Mouse (Mus musculus) myocyte (in vitro differentiated cells): ENCODE results near the gene Egfl7.

Source experiments
- E2F4 ChIP-seq: IDR thresholded peaks from one replicate; pipeline ENCODE4 v1.6.1; 2011; ENCODE audit warnings: mild to moderate bottlenecking, control low read depth, moderate library complexity; ENCODE audit not compliant: insufficient read depth
- MAX ChIP-seq: IDR thresholded peaks from one replicate; pipeline ENCODE4 v1.6.1; 2011; ENCODE audit warnings: low read depth, mild to moderate bottlenecking, control low read depth
- MYOG ChIP-seq, 3 experiments: IDR thresholded peaks; one replicate each; pipeline ENCODE4 v1.6.1; 2011; ENCODE audit warnings: control low read depth in 2 of 3, low read depth in 2 of 3, mild to moderate bottlenecking in 2 of 3; ENCODE audit not compliant: insufficient read length in 2 of 3, control insufficient read depth in 1 of 3, insufficient read depth in 1 of 3
- POLR2A ChIP-seq: IDR thresholded peaks from one replicate; pipeline ENCODE4 v1.6.1; 2011; ENCODE audit warnings: low read depth, mild to moderate bottlenecking, control low read depth, moderate library complexity; ENCODE audit not compliant: insufficient read length

- TF ChIP-seq MAX (no peak), MYOG (IDR thresholded peaks at IDR 0.05; ENCODE audit: control insufficient read depth in 1 of 3, insufficient read depth in 1 of 3, insufficient read length in 2 of 3, low read depth in 2 of 3) (no peak), E2F4 (no peak), POLR2A (no peak)
Observed at GRCm38 (mm10) chr2:26543768-26544167, 36.0 kb upstream of the Egfl7 start.
